In the genomic region with DNA sequence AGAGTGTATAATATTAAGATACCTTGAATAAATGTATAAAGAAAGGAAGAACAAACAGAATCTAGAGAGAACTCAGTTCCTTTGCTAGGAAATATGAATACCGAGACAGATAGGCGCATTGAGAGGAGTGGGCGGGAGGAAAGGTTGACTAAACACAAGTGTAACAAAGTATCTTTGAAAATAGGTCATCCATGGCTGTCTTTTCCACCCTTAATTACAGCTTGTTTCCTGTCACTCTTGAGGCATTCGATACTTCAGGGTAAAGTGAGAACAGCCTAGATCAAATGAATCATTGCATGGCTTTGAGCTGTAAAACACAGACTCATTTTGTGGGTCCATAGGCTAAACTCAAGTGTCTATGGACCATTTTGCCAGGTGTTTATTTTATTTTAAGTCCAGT, we compare ENCODE assay signal across 14 mouse cellular contexts.
"Had no signal": no experiment of that assay in that cellular context is flagged by ENCODE, and none has a peak within 500 bp of the region (broad histone marks: within the 10 kb centered on the region; RNA-seq: fewer than 3 reads in every experiment).

No protein-coding gene starts in this region.

- H3K27me3 ChIP-seq: intestine, embryonic 15.5 days; liver, embryonic 13.5 days; midbrain, embryonic 12.5 days; midbrain, embryonic 15.5 days; neural tube, embryonic 13.5 days had no signal

- DNase-seq: kidney, adult 11 months; kidney, adult 9 months; layer of hippocampus, adult 9-11 months; liver, embryonic 13.5 days; lung, adult 2 months; lung, postnatal 14 days had no signal

- H3K36me3 ChIP-seq: intestine, embryonic 15.5 days; liver, embryonic 13.5 days; midbrain, embryonic 12.5 days; midbrain, embryonic 15.5 days; neural tube, embryonic 13.5 days had no signal

- H3K27ac ChIP-seq: intestine, embryonic 15.5 days; layer of hippocampus, adult 2 months; left cerebral cortex, adult 2 months; liver, embryonic 13.5 days; macrophage; midbrain, embryonic 12.5 days; midbrain, embryonic 15.5 days; neural tube, embryonic 13.5 days; stomach, postnatal 0 days had no signal

- H3K9me3 ChIP-seq: intestine, embryonic 15.5 days; liver, embryonic 13.5 days; midbrain, embryonic 12.5 days; midbrain, embryonic 15.5 days; neural tube, embryonic 13.5 days had no signal

- ATAC-seq: intestine, embryonic 15.5 days; midbrain, embryonic 15.5 days had no signal

- H3K4me2 ChIP-seq: intestine, embryonic 15.5 days; liver, embryonic 13.5 days; midbrain, embryonic 12.5 days; midbrain, embryonic 15.5 days; neural tube, embryonic 13.5 days had no signal

- H3K4me1 ChIP-seq: intestine, embryonic 15.5 days; liver, embryonic 13.5 days; midbrain, embryonic 12.5 days; midbrain, embryonic 15.5 days; neural tube, embryonic 13.5 days had no signal

- H3K4me3 ChIP-seq: intestine, embryonic 15.5 days; layer of hippocampus, adult 2 months; left cerebral cortex, adult 2 months; liver, embryonic 13.5 days; midbrain, embryonic 12.5 days; midbrain, embryonic 15.5 days; neural tube, embryonic 13.5 days had no signal

- H3K9ac ChIP-seq: intestine, embryonic 15.5 days; liver, embryonic 13.5 days; midbrain, embryonic 12.5 days; midbrain, embryonic 15.5 days; neural tube, embryonic 13.5 days had no signal
